Mouse (Mus musculus) hindbrain, postnatal 0 days (tissue): ENCODE data around the gene Tlr7. TPM values are rescaled to one million over a fixed set of nuclear protein-coding genes. Genes with fewer than 3 reads are reported as not detected.

Experiments used
- ATAC-seq: fragments of 200-750 bp; cut with Nextera tagmentation; 2 replicates; pipeline ENCODE4 v1.8.0; 2017; ENCODE audit warnings: mild to moderate bottlenecking, moderate TSS enrichment, moderate library complexity
- DNase-seq: peaks from one replicate; pipeline ENCODE4 v3.0.0-alpha.2; 2015; ENCODE audit warnings: low spot score
- H3K27ac ChIP-seq: fragments of 300-500 bp; sonication (generic); 2 replicates; pipeline ENCODE4 v1.5.1; 2014; ENCODE audit warnings: mild to moderate bottlenecking
- H3K27me3 ChIP-seq: fragments of 300-500 bp; sonication (generic); 2 replicates; pipeline ENCODE4 v1.6.1; 2014; ENCODE audit warnings: low read length, mixed read lengths; ENCODE audit not compliant: insufficient read depth
- H3K36me3 ChIP-seq: fragments of 300-500 bp; sonication (generic); 2 replicates; pipeline ENCODE4 v1.6.1; 2014; ENCODE audit warnings: low read length, mixed read lengths; ENCODE audit not compliant: insufficient read depth
- H3K4me1 ChIP-seq: fragments of 300-500 bp; sonication (generic); 2 replicates; pipeline ENCODE4 v1.6.1; 2014; ENCODE audit warnings: antibody characterized with exemption, low read length, mixed read lengths; ENCODE audit not compliant: insufficient read depth
- H3K4me2 ChIP-seq: fragments of 300-500 bp; sonication (generic); 2 replicates; pipeline ENCODE4 v1.6.1; 2014; ENCODE audit warnings: low read depth, mild to moderate bottlenecking, low read length, moderate library complexity, mixed read lengths
- H3K4me3 ChIP-seq: fragments of 300-500 bp; sonication (generic); 2 replicates; pipeline ENCODE4 v1.5.1; 2014; ENCODE audit warnings: low read length
- H3K9ac ChIP-seq: fragments of 300-500 bp; sonication (generic); replicated peaks from 2 replicates; pipeline ENCODE4 v1.6.1; 2014; ENCODE audit warnings: mild to moderate bottlenecking, low read length, moderate library complexity, mixed read lengths
- H3K9me3 ChIP-seq: fragments of 300-500 bp; sonication (generic); 2 replicates; pipeline ENCODE4 v1.6.1; 2016; ENCODE audit warnings: low read length, mixed read lengths
- CTCF ChIP-seq: IDR thresholded peaks from 2 replicates; pipeline ENCODE4 v1.5.1; 2016; ENCODE audit warnings: antibody characterized with exemption, control low read depth, low read depth
- WGBS: fragments of 180-500 bp; shearing (Covaris S2); extraction: QIAGEN DNeasy Blood & Tissue Kit; methylation state at CpG from one replicate; pipeline ENCODE4 v1.1.7; 2014; 5-methylcytosine and 5-hydroxymethylcytosine counted together
- polyA plus RNA-seq: library from polyadenylated mRNA; unstranded; fragments of >200 nt; fragmentation: Nextera tagmentation; extraction: Ambion mirVana; gene quantifications from 2 replicates; pipeline ENCODE4 v1.2.1, GENCODE M21; 2015
- total RNA-seq: library from RNA; depleted of rRNA; stranded (reverse); fragments of >200 nt; gene quantifications from 2 replicates; pipeline ENCODE4 v1.2.3, GENCODE M21; 2014

Tlr7 gene
- total and polyA plus RNA-seq, 2 experiments from 2014 or later, result 1.2 to 1.5 TPM

- ATAC-seq (no peak), DNase-seq (no peak)
- no peaks in the 10 kb centered on the region for H3K4me1 ChIP-seq
- no peak overlapping the region for H3K4me3 ChIP-seq
- H3K36me3 ChIP-seq, result no peaks in the 10 kb centered on the region
- no peaks in the 10 kb centered on the region; the same call in 1 of the 2 replicates for H3K27me3 ChIP-seq
- no peak for TF ChIP-seq CTCF
- H3K9me3 ChIP-seq, result no peaks in the 10 kb centered on the region
- 86% methylated on average over 1 of the region's 1 CpGs for WGBS
- no peak overlapping the region for H3K4me2 ChIP-seq
- no peak overlapping the region for H3K9ac ChIP-seq
- no peak overlapping the region for H3K27ac ChIP-seq
Measured at GRCm38 (mm10) chrX:167346440-167346839, 16.1 kb upstream of the Tlr7 start.

- no peak overlapping the region for H3K27ac ChIP-seq
- DNase-seq (no peak), ATAC-seq (no peak)
- H3K4me1 ChIP-seq, result no peaks in the 10 kb centered on the region
- H3K9ac ChIP-seq, result no peak overlapping the region
- no peak overlapping the region for H3K4me3 ChIP-seq
- no peaks in the 10 kb centered on the region for H3K36me3 ChIP-seq
- no peaks in the 10 kb centered on the region for H3K9me3 ChIP-seq
- TF ChIP-seq CTCF, result no peak
- 67% methylated on average over 1 of the region's 1 CpGs for WGBS
- H3K4me2 ChIP-seq, result no peak overlapping the region
- no peaks in the 10 kb centered on the region for H3K27me3 ChIP-seq
Measured at GRCm38 (mm10) chrX:167344356-167344755, 14.0 kb upstream of the Tlr7 start.

- no peak overlapping the region for H3K27ac ChIP-seq
- DNase-seq (no peak), ATAC-seq (no peak)
- H3K9ac ChIP-seq, result no peak overlapping the region
- no peaks in the 10 kb centered on the region for H3K27me3 ChIP-seq
- WGBS, result 80% methylated on average over 3 of the region's 3 CpGs
- no peaks in the 10 kb centered on the region for H3K9me3 ChIP-seq
- no peaks in the 10 kb centered on the region for H3K4me1 ChIP-seq
- no peak overlapping the region for H3K4me2 ChIP-seq
- no peaks in the 10 kb centered on the region for H3K36me3 ChIP-seq
- H3K4me3 ChIP-seq, result no peak overlapping the region
- TF ChIP-seq CTCF, result no peak
Measured at GRCm38 (mm10) chrX:167341811-167342210, 11.5 kb upstream of the Tlr7 start.

- 85% methylated on average over 2 of the region's 2 CpGs for WGBS
- H3K9me3 ChIP-seq, result no peaks in the 10 kb centered on the region
- no peak overlapping the region for H3K4me2 ChIP-seq
- H3K9ac ChIP-seq, result no peak overlapping the region
- no peak for TF ChIP-seq CTCF
- ATAC-seq, result no peak
- H3K27ac ChIP-seq, result no peak overlapping the region
- H3K36me3 ChIP-seq, result no peaks in the 10 kb centered on the region
- no peaks in the 10 kb centered on the region for H3K27me3 ChIP-seq
- H3K4me1 ChIP-seq, result no peaks in the 10 kb centered on the region
- DNase-seq, result no peak
- no peak overlapping the region for H3K4me3 ChIP-seq
Measured at GRCm38 (mm10) chrX:167340190-167340589, 9.8 kb upstream of the Tlr7 start.

GRCm38 (mm10) chrX:167337990-167338389 is 7.6 kb upstream of the Tlr7 start:
- 95% methylated on average over 1 of the region's 1 CpGs for WGBS
- no peak overlapping the region for H3K9ac ChIP-seq
- TF ChIP-seq CTCF, result no peak
- H3K9me3 ChIP-seq, result no peaks in the 10 kb centered on the region
- no peaks in the 10 kb centered on the region for H3K36me3 ChIP-seq
- no peak overlapping the region for H3K4me3 ChIP-seq
- H3K27ac ChIP-seq, result no peak overlapping the region
- ATAC-seq (no peak), DNase-seq (no peak)
- H3K4me1 ChIP-seq, result no peaks in the 10 kb centered on the region
- H3K27me3 ChIP-seq, result no peaks in the 10 kb centered on the region
- no peak overlapping the region for H3K4me2 ChIP-seq

- no peak for ATAC-seq
- Histone ChIP-seq H3K27ac (no peak overlapping the region), H3K4me3 (no peak overlapping the region), H3K9me3 (no peaks in the 10 kb centered on the region), H3K9ac (no peak overlapping the region), H3K27me3 (no peaks in the 10 kb centered on the region), H3K4me1 (no peaks in the 10 kb centered on the region), H3K4me2 (no peak overlapping the region), H3K36me3 (no peaks in the 10 kb centered on the region)
- TF ChIP-seq CTCF, result no peak
- WGBS, result 78% methylated on average over 1 of the region's 1 CpGs
- no peak for DNase-seq
Measured at GRCm38 (mm10) chrX:167334571-167334970, 4.2 kb upstream of the Tlr7 start.

GRCm38 (mm10) chrX:167332607-167333006 is 2.2 kb upstream of the Tlr7 start:
- no peak for ATAC-seq
- H3K36me3 ChIP-seq, result no peaks in the 10 kb centered on the region
- H3K9ac ChIP-seq, result no peak overlapping the region
- DNase-seq, result no peak
- WGBS, result 73% methylated on average over 1 of the region's 1 CpGs
- H3K27ac ChIP-seq, result no peak overlapping the region
- no peak for TF ChIP-seq CTCF
- no peaks in the 10 kb centered on the region for H3K27me3 ChIP-seq
- no peaks in the 10 kb centered on the region for H3K4me1 ChIP-seq
- no peak overlapping the region for H3K4me2 ChIP-seq
- no peak overlapping the region for H3K4me3 ChIP-seq
- H3K9me3 ChIP-seq, result no peaks in the 10 kb centered on the region

- H3K9me3 ChIP-seq, result no peaks in the 10 kb centered on the region
- DNase-seq (no peak), ATAC-seq (no peak)
- H3K4me3 ChIP-seq, result no peak overlapping the region
- H3K9ac ChIP-seq, result no peak overlapping the region
- WGBS, result 77% methylated on average over 4 of the region's 4 CpGs
- H3K27ac ChIP-seq, result no peak overlapping the region
- H3K4me2 ChIP-seq, result no peak overlapping the region
- TF ChIP-seq CTCF, result no peak
- no peaks in the 10 kb centered on the region for H3K27me3 ChIP-seq
- H3K4me1 ChIP-seq, result no peaks in the 10 kb centered on the region
- H3K36me3 ChIP-seq, result no peaks in the 10 kb centered on the region
Measured at GRCm38 (mm10) chrX:167330993-167331392, 635 bp upstream of the Tlr7 start.
